Mouse (Mus musculus) liver, embryonic 13.5 days (tissue): ENCODE data around the gene Tmem8. TPM values are rescaled to one million over a fixed set of nuclear protein-coding genes. Genes with fewer than 3 reads are reported as not detected.
"Not testable (repeated sequence)": the region's sequence is repeated elsewhere in the genome, so short reads cannot be mapped to it uniquely, and the experiment has no call there.

Experiments
- ATAC-seq: fragments of 200-750 bp; cut with Nextera tagmentation; 2 replicates; pipeline ENCODE4 v1.8.0; 2017; ENCODE audit warnings: low read depth, mild to moderate bottlenecking, moderate number of reproducible peaks, moderate library complexity
- DNase-seq: peaks from one replicate; pipeline ENCODE4 v3.0.0; 2022
- H3K27ac ChIP-seq: fragments of 300-500 bp; sonication (generic); 2 replicates; pipeline ENCODE4 v1.5.1; 2015; ENCODE audit warnings: moderate library complexity, mild to moderate bottlenecking, inconsistent platforms
- H3K27me3 ChIP-seq: fragments of 300-500 bp; sonication (generic); 2 replicates; pipeline ENCODE4 v1.6.1; 2015; ENCODE audit warnings: mild to moderate bottlenecking, inconsistent platforms
- H3K36me3 ChIP-seq: fragments of 300-500 bp; sonication (generic); 2 replicates; pipeline ENCODE4 v1.6.1; 2015; ENCODE audit warnings: mild to moderate bottlenecking, inconsistent platforms
- H3K4me1 ChIP-seq: fragments of 300-500 bp; sonication (generic); replicated peaks from 2 replicates; pipeline ENCODE4 v1.6.1; 2015; ENCODE audit warnings: inconsistent platforms
- H3K4me2 ChIP-seq: fragments of 300-500 bp; sonication (generic); 2 replicates; pipeline ENCODE4 v1.6.1; 2015; ENCODE audit warnings: inconsistent platforms, mild to moderate bottlenecking, moderate library complexity
- H3K4me3 ChIP-seq: fragments of 300-500 bp; sonication (generic); replicated peaks from 2 replicates; pipeline ENCODE4 v1.5.1; 2015; ENCODE audit warnings: mild to moderate bottlenecking, inconsistent platforms
- H3K9ac ChIP-seq: fragments of 300-500 bp; sonication (generic); 2 replicates; pipeline ENCODE4 v1.6.1; 2015; ENCODE audit warnings: mild to moderate bottlenecking, inconsistent platforms
- H3K9me3 ChIP-seq: fragments of 300-500 bp; sonication (generic); replicated peaks from 2 replicates; pipeline ENCODE4 v1.6.1; 2016; ENCODE audit warnings: inconsistent platforms
- WGBS: fragments of 180-500 bp; shearing (Covaris S2); methylation state at CpG from one replicate; pipeline ENCODE4 v1.1.7; 2015; ENCODE audit not compliant: insufficient replicate concordance; 5-methylcytosine and 5-hydroxymethylcytosine counted together
- polyA plus RNA-seq: library from polyadenylated mRNA; unstranded; fragments of >200 nt; fragmentation: Nextera tagmentation; extraction: Ambion mirVana; gene quantifications from 2 replicates; pipeline ENCODE4 v1.2.1, GENCODE M21; 2015

Tmem8 gene
- polyA plus RNA-seq, 1 experiment from 2014 or later, result 1.3 TPM

DNA sequence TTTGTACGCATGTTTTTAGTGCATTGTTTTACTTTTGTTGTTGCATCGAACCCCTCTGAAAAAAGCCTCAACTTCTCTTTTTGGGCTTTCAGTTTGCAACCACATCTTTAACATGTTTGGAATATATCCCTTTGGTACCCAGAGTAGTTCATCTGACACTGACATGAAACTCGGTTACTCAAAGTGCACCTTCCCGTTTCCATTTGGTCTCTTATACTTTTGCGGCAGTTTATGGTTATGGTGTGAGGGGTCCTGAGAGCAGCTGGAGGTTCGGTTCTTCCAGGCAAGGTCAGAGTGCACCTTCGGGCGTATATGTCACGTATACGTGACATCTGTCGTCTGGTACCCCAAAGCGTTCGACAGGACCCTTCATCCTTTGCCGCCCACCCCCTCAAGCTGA lies 348 bp upstream of the Tmem8 start:
- Histone ChIP-seq H3K4me2 (peak overlapping the region; percentile 93), H3K27me3 (peaks cover 84% of the 10 kb centered on the region), H3K4me1 (peaks cover 30% of the 10 kb centered on the region), H3K36me3 (no peaks in the 10 kb centered on the region), H3K9ac (peak overlapping the region; percentile 80), H3K9me3 (no peaks in the 10 kb centered on the region), H3K4me3 (peak overlapping the region; percentile 77), H3K27ac (no peak overlapping the region)
- 16% methylated on average over 14 of the region's 14 CpGs for WGBS
- ATAC-seq, result no peak
- DNase-seq, result no peak

DNA sequence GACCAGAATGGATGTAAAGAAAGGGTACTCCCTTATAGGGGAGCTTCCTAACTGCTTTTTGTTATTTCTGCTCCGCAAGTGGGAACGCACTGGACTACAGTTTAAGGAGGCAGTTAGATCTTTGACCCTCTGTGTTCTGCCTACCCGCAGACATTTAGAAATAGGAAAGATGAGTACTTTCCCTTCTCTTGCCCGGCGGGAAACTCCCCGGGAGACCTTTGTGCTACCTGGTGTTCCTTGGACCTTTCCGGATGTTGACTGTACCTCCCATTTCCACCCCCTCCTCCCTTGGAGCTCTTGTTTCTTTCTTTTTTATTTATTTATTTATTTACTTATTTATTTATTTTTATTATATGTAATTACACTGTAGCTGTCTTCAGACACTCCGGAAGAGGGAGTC lies 962 bp downstream of the Tmem8 start:
- WGBS, result 11% methylated on average over 8 of the region's 8 CpGs
- H3K27ac ChIP-seq, result no peak overlapping the region

DNA sequence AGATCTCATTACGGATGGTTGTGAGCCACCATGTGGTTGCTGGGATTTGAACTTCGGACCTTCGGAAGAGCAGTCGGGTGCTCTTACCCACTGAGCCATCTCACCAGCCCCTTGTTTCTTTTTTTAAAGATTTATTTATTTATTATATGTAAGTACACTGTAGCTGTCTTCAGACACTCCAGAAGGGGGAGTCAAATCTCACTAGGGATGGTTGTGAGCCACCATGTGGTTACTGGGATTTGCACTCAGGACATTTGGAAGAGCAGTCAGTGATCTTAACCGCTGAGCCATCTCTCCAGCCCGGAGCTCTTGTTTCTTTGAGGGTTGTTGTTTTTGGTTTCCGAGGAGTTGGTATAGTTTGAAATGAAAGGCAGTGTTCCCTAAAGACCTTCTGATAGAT lies 1.4 kb downstream of the Tmem8 start:
- WGBS, result 60% methylated on average over 7 of the region's 7 CpGs
- not testable (repeated sequence) for H3K4me2 ChIP-seq

More for the DNA sequence above, 962 bp downstream of the Tmem8 start:
- no peak for ATAC-seq
- Histone ChIP-seq H3K27me3 (peaks cover 95% of the 10 kb centered on the region), H3K4me2 (peak overlapping the region; percentile 93), H3K9ac (peak overlapping the region; percentile 80), H3K4me1 (peaks cover 30% of the 10 kb centered on the region), H3K4me3 (peak overlapping the region; percentile 77), H3K36me3 (no peaks in the 10 kb centered on the region), H3K9me3 (no peaks in the 10 kb centered on the region)
- DNase-seq, result no peak

DNA sequence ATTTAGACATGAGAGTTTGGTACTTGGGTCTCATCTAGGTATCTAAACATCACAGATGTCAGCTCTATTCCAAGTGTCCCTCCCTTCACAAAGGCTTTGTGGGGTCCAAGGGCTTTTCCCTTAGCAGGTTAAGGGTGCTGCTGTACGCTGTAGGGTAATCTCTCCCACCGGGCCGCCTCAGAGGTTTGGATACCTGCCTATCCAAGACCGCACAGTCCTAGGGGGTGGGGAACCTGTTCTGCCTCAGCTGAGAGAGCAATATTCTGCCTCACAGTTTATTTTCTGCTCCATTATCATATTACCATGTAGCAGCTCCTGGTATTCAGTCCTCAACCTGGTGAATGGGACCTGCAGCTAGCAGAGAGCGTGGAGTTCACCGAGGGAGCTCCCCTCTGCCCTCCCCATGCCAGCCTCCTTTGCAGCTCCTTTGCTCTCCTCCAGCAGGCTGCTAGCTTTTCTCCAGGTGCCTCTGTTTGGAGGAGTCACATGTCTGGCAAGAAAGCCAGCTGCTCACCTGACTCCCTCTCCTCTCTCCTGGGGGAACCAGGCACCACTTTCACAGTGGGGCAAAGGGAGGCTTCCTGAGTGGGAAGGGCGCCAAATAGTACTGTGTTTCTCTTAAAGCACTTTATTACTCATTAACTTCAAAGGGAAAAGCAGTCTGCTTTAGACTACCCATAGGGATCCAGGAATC lies 2.3 kb downstream of the Tmem8 start:
- Histone ChIP-seq H3K27ac (no peak overlapping the region), H3K4me2 (no peak overlapping the region), H3K36me3 (no peaks in the 10 kb centered on the region), H3K27me3 (peaks cover 92% of the 10 kb centered on the region), H3K9ac (no peak overlapping the region), H3K4me3 (no peak overlapping the region), H3K4me1 (peaks cover 36% of the 10 kb centered on the region), H3K9me3 (no peaks in the 10 kb centered on the region)
- WGBS, result 63% methylated on average over 7 of the region's 7 CpGs
- ATAC-seq, result no peak
- DNase-seq, result no peak

More for the DNA sequence above, 1.4 kb downstream of the Tmem8 start:
- H3K36me3 ChIP-seq, H3K9me3 ChIP-seq, H3K4me3 ChIP-seq, H3K9ac ChIP-seq, H3K27ac ChIP-seq, ATAC-seq, DNase-seq: not testable (repeated sequence)
- peaks cover 95% of the 10 kb centered on the region for H3K27me3 ChIP-seq
- H3K4me1 ChIP-seq, result peaks cover 30% of the 10 kb centered on the region

- ATAC-seq (no peak), DNase-seq (no peak)
- no peaks in the 10 kb centered on the region for H3K9me3 ChIP-seq
- peaks cover 40% of the 10 kb centered on the region for H3K4me1 ChIP-seq
- no peak overlapping the region for H3K27ac ChIP-seq
- 34% methylated on average over 3 of the region's 3 CpGs for WGBS
- H3K36me3 ChIP-seq, result no peaks in the 10 kb centered on the region
- H3K9ac ChIP-seq, result no peak overlapping the region
- H3K4me3 ChIP-seq, result no peak overlapping the region
- peaks cover 86% of the 10 kb centered on the region for H3K27me3 ChIP-seq
- no peak overlapping the region for H3K4me2 ChIP-seq
Observed at GRCm38 (mm10) chr17:26115956-26116487, 2.9 kb downstream of the Tmem8 start.

DNA sequence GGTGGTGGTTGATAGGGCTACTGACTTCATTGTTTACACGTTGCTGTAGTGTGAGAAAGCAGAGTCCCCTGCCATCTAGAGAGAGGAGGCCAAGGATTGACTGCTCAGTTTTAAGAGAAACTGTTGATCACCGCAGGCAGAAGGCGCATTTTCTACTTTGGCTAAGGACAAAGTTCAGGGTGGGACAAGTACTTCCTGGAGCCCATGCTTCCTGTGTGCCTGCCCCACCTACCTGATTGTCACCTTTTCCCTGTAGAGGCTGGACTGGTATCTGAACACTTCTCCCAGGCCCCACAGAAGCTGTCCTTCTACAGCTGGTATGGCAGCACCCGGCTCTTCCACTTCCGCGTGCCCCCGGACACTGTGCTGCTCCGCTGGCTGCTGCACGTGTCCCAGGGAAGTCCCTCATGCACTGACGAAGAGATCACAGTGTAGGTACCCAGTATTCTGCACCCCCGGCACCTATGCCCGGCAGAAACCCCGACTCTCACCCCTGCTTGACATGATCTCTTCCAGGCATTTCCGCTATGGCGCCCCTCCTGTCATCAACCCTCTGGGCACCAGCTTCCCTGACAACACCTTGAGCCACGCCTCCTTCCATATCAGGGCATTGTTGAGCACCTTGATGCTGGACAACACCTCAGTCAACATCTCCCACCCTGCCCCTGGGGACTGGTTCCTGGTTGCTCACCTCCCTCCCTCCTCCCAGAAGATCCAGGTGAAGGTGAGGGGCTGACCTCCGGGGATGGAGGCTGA lies 3.6 kb downstream of the Tmem8 start:
- no peak for ATAC-seq
- Histone ChIP-seq H3K4me2 (no peak overlapping the region), H3K27ac (no peak overlapping the region)

DNA sequence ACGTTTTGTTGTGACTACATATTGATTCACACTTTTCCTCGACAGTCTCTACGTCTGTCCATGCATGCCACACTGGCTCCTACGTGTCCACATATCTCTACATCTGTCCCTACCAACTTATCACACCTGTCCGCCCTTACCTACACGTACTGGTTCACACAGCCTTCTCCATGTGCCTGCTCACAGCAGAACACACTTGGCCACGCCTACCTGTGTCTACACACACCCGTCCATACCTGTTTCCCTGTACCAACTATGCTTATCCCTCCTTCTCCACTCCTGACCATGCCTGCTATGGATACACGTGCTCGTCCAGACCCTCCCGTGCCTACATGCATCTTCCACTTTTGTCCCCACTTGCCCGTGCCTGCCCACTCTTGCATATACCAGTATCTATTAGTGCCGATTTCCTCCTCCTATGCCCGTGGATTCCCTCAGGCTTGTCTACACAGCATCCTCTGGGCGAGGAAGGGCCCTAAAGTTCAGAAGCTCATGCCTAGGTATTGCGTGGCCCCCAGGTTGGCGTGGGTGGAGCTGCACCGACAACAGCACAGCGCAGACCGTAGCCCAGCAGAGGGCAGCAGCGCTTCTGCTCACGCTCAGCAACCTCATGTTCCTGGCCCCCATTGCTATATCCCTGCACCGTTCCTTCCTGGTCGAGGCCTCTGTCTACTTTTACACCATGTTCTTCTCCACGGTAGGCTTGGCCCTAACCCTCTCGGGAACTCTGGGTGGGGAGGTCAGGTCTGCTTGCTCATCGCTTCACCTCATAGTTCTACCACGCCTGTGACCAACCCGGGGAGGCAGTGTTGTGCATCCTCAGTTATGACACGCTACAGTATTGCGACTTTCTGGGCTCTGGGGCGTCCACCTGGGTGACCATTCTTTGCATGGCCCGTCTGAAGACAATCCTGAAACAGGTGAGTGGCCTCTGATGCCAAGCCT lies 6.9 kb downstream of the Tmem8 start:
- Histone ChIP-seq H3K27me3 (peaks cover 46% of the 10 kb centered on the region), H3K9ac (no peak overlapping the region), H3K4me1 (peaks cover 43% of the 10 kb centered on the region), H3K4me3 (no peak overlapping the region), H3K9me3 (no peaks in the 10 kb centered on the region), H3K4me2 (no peak overlapping the region), H3K27ac (no peak overlapping the region), H3K36me3 (peaks cover 4% of the 10 kb centered on the region)
- DNase-seq, result peak; percentile 47
- ATAC-seq, result peak; percentile 34; the same call in 1 of the 2 replicates
- 35% methylated on average over 33 of the region's 33 CpGs for WGBS

More for the DNA sequence above, 3.6 kb downstream of the Tmem8 start:
- no peak overlapping the region for H3K9ac ChIP-seq
- WGBS, result 73% methylated on average over 17 of the region's 17 CpGs
- H3K4me3 ChIP-seq, result no peak overlapping the region
- H3K36me3 ChIP-seq, result no peaks in the 10 kb centered on the region
- peaks cover 40% of the 10 kb centered on the region for H3K4me1 ChIP-seq
- no peak for DNase-seq
- H3K27me3 ChIP-seq, result peaks cover 79% of the 10 kb centered on the region
- H3K9me3 ChIP-seq, result no peaks in the 10 kb centered on the region

GRCm38 (mm10) chr17:26122431-26123140 lies 9.5 kb downstream of the Tmem8 start:
- Histone ChIP-seq H3K9ac (peak overlapping the region; percentile 88; the same call in 1 of the 2 replicates), H3K27ac (no peak overlapping the region), H3K4me1 (peaks cover 40% of the 10 kb centered on the region), H3K9me3 (no peaks in the 10 kb centered on the region), H3K4me2 (peak overlapping the region; percentile 92), H3K36me3 (peaks cover 28% of the 10 kb centered on the region), H3K27me3 (peaks cover 20% of the 10 kb centered on the region), H3K4me3 (peak overlapping the region; percentile 90)
- WGBS, result 50% methylated on average over 5 of the region's 5 CpGs
- ATAC-seq (no peak), DNase-seq (no peak)

DNA sequence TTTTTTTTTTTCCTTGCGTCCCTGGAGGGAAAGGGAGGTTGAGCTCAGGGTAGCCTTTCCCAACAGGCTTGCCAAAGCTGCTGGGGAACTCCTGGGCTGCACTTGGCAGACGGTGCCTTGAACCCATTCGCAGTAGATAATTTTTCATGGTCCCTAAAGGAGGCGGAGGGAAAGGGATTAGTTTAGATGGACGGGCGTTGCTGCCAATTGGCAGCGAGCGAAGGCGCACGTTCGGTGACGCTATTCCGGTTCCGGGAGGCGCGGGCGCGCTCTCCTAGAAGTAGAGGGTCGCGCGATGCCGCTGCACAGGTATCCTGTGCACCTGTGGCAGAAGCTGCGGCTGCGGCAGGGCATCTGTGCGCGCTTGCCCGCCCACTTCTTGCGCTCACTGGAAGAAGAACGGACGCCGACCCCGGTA lies 10.2 kb downstream of the Tmem8 start, which contains the start of gene Mrpl28:
Gene Mrpl28 (plus strand): TSS at position 234 of the 418 bp plus-strand sequence.
- Histone ChIP-seq H3K36me3 (peaks cover 35% of the 10 kb centered on the region), H3K9me3 (no peaks in the 10 kb centered on the region), H3K27ac (peak within 1 kb of the TSS; percentile 74), H3K27me3 (peaks cover 13% of the 10 kb centered on the region), H3K4me1 (peaks cover 40% of the 10 kb centered on the region), H3K9ac (peak within 1 kb of the TSS; percentile 88), H3K4me2 (peak within 1 kb of the TSS; percentile 92), H3K4me3 (peak within 1 kb of the TSS; percentile 90)
- DNase-seq, result peak; percentile 80
- ATAC-seq, result peak; percentile 87
- WGBS, result under 1% methylated on average over 32 of the region's 32 CpGs

DNA sequence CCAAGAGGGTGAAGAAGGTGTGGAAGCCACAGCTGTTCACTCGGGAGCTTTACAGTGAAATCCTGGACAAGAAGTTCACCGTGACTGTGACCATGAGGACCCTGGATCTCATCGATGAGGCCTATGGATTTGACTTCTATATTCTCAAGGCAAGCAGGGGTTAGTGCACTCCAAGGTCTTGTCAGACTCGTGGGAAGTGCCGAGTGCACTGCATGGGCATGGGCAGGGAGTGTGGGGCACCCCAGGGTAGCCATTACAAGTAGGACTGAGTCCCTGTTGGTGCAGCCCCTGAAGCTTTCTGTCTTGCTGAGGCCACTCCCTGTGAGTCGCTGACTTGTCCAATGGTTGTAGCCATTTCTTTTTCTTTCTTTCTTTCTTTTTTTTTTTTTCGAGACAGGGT lies 11.5 kb downstream of the Tmem8 start:
- peaks cover 40% of the 10 kb centered on the region for H3K4me1 ChIP-seq
- H3K27ac ChIP-seq, result peak overlapping the region; percentile 74

More for the DNA sequence above, 11.5 kb downstream of the Tmem8 start:
- Histone ChIP-seq H3K36me3 (peaks cover 47% of the 10 kb centered on the region), H3K4me2 (peak overlapping the region; percentile 92), H3K4me3 (peak overlapping the region; percentile 90), H3K9me3 (no peaks in the 10 kb centered on the region), H3K27me3 (peaks cover 2% of the 10 kb centered on the region; the same call in 1 of the 2 replicates), H3K9ac (peak overlapping the region; percentile 88)
- ATAC-seq, result no peak
- WGBS, result 70% methylated on average over 7 of the region's 7 CpGs
- DNase-seq, result no peak
